Mouse (Mus musculus) embryonic fibroblast, embryonic 13.5 days (primary cell): Measurements from ENCODE around the gene Acnat1.

ENCODE experiments used
- CTCF ChIP-seq: IDR thresholded peaks from 2 replicates; pipeline ENCODE4 v1.5.1; 2011; ENCODE audit warnings: mild to moderate bottlenecking, control low read depth, low read length, moderate library complexity, borderline replicate concordance; ENCODE audit not compliant: insufficient read depth
- POLR2A ChIP-seq: IDR thresholded peaks from 2 replicates; pipeline ENCODE4 v1.6.1; 2011; ENCODE audit warnings: low read depth, mild to moderate bottlenecking, control low read depth, low read length, moderate library complexity

GRCm38 (mm10) chr4:49506386-49506785 is 32.7 kb upstream of the Acnat1 start, which contains the start of gene Baat:
- TF ChIP-seq CTCF (no peak), POLR2A (no peak)
